Mouse (Mus musculus): ENCODE data around the gene Pou2f2.

DNA sequence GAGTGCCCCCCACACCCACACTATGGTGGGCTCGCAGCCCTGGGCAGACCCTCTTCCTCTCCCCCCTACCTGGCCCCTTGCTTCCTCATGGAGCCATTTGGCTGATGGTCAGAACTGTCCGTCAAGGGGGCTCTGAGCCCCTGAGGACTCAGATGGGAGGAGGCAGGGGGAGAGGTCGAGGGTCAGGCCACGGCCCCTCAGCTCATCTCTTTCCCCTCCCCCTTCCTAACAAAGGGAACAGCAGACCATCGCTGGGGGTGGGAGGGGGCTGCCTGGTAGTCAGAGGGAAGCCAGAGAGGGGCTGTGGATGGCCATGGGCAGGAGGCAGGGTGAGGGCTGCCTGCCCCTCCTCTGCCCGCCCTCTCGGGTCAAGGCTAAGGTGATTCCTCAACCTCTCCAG is 28.5 kb downstream of the Pou2f2 start:
- TF ChIP-seq POLR2A (IDR thresholded peaks at IDR 0.05; ENCODE audit: borderline replicate concordance, extremely low read depth, low read depth, low read length) (no peak), CTCF (IDR thresholded peaks at IDR 0.05; ENCODE audit: insufficient read depth, low read length) (no peak)

Data from lung, adult 2 months (tissue).